Mouse (Mus musculus): ENCODE measurements around the gene Irak3.

DNA sequence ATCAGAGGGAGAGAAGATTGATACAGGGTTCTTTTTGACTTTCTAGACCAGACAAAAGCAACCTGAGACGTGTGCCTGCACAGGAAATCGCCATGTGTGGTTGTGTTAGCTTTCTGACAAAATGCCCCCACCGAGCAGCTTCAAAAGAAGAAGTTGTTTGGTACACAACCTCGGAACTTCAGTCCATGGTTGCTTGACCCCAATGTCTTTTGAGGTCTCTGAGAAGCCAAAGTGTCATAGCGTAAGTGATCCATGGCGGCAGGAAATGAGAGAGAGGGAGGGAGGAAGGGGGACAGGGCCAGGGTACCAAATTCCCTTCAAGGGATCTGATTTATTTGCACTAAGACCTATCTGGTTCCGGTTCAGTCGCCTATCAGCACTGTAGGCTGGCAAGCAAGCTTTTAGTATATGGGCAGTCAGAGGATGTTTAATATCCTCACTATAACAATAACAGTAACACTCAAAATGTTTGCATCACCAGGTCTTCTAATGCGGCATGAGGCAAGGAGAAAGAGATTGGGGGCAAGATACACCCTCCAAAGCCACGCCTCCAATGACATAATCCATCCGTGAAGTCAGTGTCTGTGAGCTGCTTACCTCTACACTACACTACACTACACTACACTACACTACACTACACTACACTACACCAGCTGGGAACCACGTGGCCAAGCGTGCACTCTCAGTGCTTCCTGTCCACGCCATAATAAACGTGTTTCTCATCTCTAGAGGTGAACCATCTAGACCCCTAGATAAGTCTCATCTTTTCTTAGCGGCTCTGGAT lies 729 bp upstream of the Irak3 start:
- TF ChIP-seq USF1 (IDR thresholded peaks at IDR 0.05; ENCODE audit: low read depth), result no peak
- TF ChIP-seq POLR2A (IDR thresholded peaks at IDR 0.05; ENCODE audit: insufficient read length, low read depth), result no peak
- no peak for TF ChIP-seq TCF12 (IDR thresholded peaks at IDR 0.05; ENCODE audit: insufficient read depth, poor library complexity, severe bottlenecking)
- TF ChIP-seq MAX (IDR thresholded peaks at IDR 0.05; ENCODE audit: low read depth), result no peak
- no peak for TF ChIP-seq POLR2AphosphoS2 (IDR thresholded peaks at IDR 0.05; ENCODE audit: insufficient read length, low read depth)
- TF ChIP-seq REST (IDR thresholded peaks at IDR 0.05; ENCODE audit: insufficient read depth, insufficient read length), result no peak
- TF ChIP-seq E2F4 (IDR thresholded peaks at IDR 0.05; ENCODE audit: insufficient read depth), result no peak
- TF ChIP-seq TCF3 (IDR thresholded peaks at IDR 0.05; ENCODE audit: insufficient read length, low read depth), result no peak
- no peak for TF ChIP-seq CEBPB (IDR thresholded peaks at IDR 0.05; ENCODE audit: insufficient read depth, poor library complexity, severe bottlenecking)
- TF ChIP-seq MYOD1 (IDR thresholded peaks at IDR 0.05; ENCODE audit: control insufficient read depth in 1 of 3, insufficient read length in 2 of 3, low read depth in 2 of 3), result no peak
- TF ChIP-seq MYOG (IDR thresholded peaks at IDR 0.05; ENCODE audit: control insufficient read depth in 1 of 3, insufficient read depth in 1 of 3, insufficient read length in 2 of 3, low read depth in 2 of 3), result no peak
